17 mouse cellular contexts compared by ENCODE assay signal in the genomic region with DNA sequence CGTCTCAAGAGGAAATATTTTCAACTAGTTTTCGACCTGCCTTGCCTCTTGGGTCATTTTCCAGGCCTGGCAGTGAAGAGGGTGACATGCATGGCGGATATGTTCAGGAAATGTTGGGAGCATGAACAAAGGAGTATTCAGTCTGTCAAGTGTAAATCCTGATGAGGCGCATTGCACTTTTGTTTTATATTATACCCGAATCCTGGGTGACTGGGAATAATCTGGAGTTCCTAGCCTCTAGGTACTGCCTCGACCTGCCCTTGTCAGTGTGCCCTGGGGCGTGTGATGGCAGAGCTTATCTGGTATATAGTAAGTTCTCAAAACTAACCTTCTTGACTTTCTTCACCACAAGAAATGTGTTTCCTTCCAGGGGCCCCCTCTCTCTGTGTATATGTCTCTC. TPM values are rescaled to one million over a fixed set of nuclear protein-coding genes. Genes with fewer than 3 reads are reported as not detected.
A peak's percentile ranks its signal among the peaks of the same experiment; 100 is the strongest.
DNase-seq lines count a peak whose midpoint lies in the region; ATAC-seq and TF ChIP-seq lines count a peak whose summit lies in the region.
"Had no signal": no experiment of that assay in that cellular context is flagged by ENCODE, and none has a peak within 500 bp of the region (broad histone marks: within the 10 kb centered on the region; RNA-seq: fewer than 3 reads in every experiment).

No protein-coding gene starts in this region.

- 43% methylated on average over 7 of the region's 7 CpGs for WGBS in forebrain, postnatal 0 days
- WGBS in midbrain, embryonic 15.5 days, result 59% methylated on average over 7 of the region's 7 CpGs
- 68% methylated on average over 7 of the region's 7 CpGs for WGBS in lung, adult 2 months

- TF ChIP-seq POLR2A in lung, adult 2 months (IDR thresholded peaks at IDR 0.05; ENCODE audit: borderline replicate concordance, extremely low read depth, low read depth, low read length), result no peak

- H3K4me2 ChIP-seq in forebrain, postnatal 0 days (ENCODE audit: low read depth), result peak overlapping the region; percentile 75
- peak overlapping the region; percentile 71 for H3K4me2 ChIP-seq in midbrain, embryonic 15.5 days

- 0 out of 2 replicates have a peak, but pooled peaks have one; percentile 19 for ATAC-seq in erythroid progenitor cell, adult 5-6 weeks (replicated peaks; ENCODE audit: low FRiP score, poor library complexity, severe bottlenecking)
- ATAC-seq in forebrain, postnatal 0 days, result no peak
- no peak for ATAC-seq in midbrain, embryonic 15.5 days (replicated peaks)

- no peaks in the 10 kb centered on the region for H3K9me3 ChIP-seq in forebrain, postnatal 0 days (ENCODE audit: low read length)
- H3K9me3 ChIP-seq in midbrain, embryonic 15.5 days, result no peaks in the 10 kb centered on the region
- H3K9me3 ChIP-seq: lung, embryonic 15.5 days; megakaryocyte, embryonic 14.5 days; stomach, embryonic 15.5 days had no signal

- H3K27me3 ChIP-seq in forebrain, postnatal 0 days (ENCODE audit: insufficient read depth, low read length), result no peaks in the 10 kb centered on the region
- H3K27me3 ChIP-seq in midbrain, embryonic 15.5 days (replicated peaks), result no peaks in the 10 kb centered on the region
- H3K27me3 ChIP-seq: lung, embryonic 15.5 days; stomach, embryonic 15.5 days had no signal

- H3K9ac ChIP-seq in forebrain, postnatal 0 days, result no peak overlapping the region
- H3K9ac ChIP-seq in midbrain, embryonic 15.5 days, result peak overlapping the region; percentile 92; the same call in 1 of the 2 replicates
- H3K9ac ChIP-seq: lung, embryonic 15.5 days; stomach, embryonic 15.5 days had no signal

- TF ChIP-seq CTCF in layer of hippocampus, adult 2 months (conservative IDR thresholded peaks at IDR 0.05), result no peak
- no peak for TF ChIP-seq CTCF in forebrain, postnatal 0 days (IDR thresholded peaks at IDR 0.05; ENCODE audit: low read depth)
- no peak for TF ChIP-seq CTCF in lung, adult 2 months (IDR thresholded peaks at IDR 0.05; ENCODE audit: insufficient read depth, low read length)

- peaks cover 18% of the 10 kb centered on the region for H3K4me1 ChIP-seq in forebrain, postnatal 0 days (ENCODE audit: insufficient read depth)
- H3K4me1 ChIP-seq in midbrain, embryonic 15.5 days, result peaks cover 37% of the 10 kb centered on the region
- H3K4me1 ChIP-seq in lung, adult 2 months (ENCODE audit: control insufficient read depth, insufficient read depth, low read length), result no peaks in the 10 kb centered on the region

- peak overlapping the region; percentile 74 for H3K4me3 ChIP-seq in layer of hippocampus, adult 2 months
- peak overlapping the region; percentile 81; the same call in 1 of the 2 replicates for H3K4me3 ChIP-seq in forebrain, postnatal 0 days (ENCODE audit: low read depth, low read length)
- H3K4me3 ChIP-seq in midbrain, embryonic 15.5 days, result peak overlapping the region; percentile 91
- no peak overlapping the region for H3K4me3 ChIP-seq in lung, adult 2 months (replicated peaks; ENCODE audit: extremely low read depth, low read depth, low read length)
- H3K4me3 ChIP-seq: left cerebral cortex, adult 2 months; lung, embryonic 15.5 days; megakaryocyte, embryonic 14.5 days had no signal

- no peaks in the 10 kb centered on the region for H3K36me3 ChIP-seq in forebrain, postnatal 0 days (ENCODE audit: insufficient read depth)
- H3K36me3 ChIP-seq in midbrain, embryonic 15.5 days (replicated peaks), result no peaks in the 10 kb centered on the region
- H3K36me3 ChIP-seq: lung, embryonic 15.5 days; stomach, embryonic 15.5 days had no signal

- DNase-seq in layer of hippocampus, adult 2 months (ENCODE audit: low spot score in 2 of 2), result no peak
- DNase-seq in layer of hippocampus, adult 9-10 months (ENCODE audit: low spot score), result no peak
- no peak for DNase-seq in forebrain, postnatal 0 days
- no peak for DNase-seq in spleen, postnatal 36 days (ENCODE audit: low spot score in 2 of 2)
- no peak for DNase-seq in lung, adult 2 months
- DNase-seq in kidney, postnatal 10 days, result no peak
- DNase-seq: cerebellum, adult 11 months; cerebellum, postnatal 25 days; gastrocnemius, postnatal 25 days; heart, postnatal 4 days; kidney, adult 8-10 months had no signal

- H3K27ac ChIP-seq in layer of hippocampus, adult 2 months, result peak overlapping the region; percentile 84
- H3K27ac ChIP-seq in forebrain, postnatal 0 days (ENCODE audit: low read depth, low read length), result no peak overlapping the region
- no peak overlapping the region for H3K27ac ChIP-seq in midbrain, embryonic 15.5 days
- H3K27ac ChIP-seq: left cerebral cortex, adult 2 months; lung, embryonic 15.5 days; stomach, embryonic 15.5 days had no signal

RNA-seq across cellular contexts. Expression of a gene that starts 11.5 kb away (rescaled TPM):
- 10 to 100 TPM; 69.0 to 71.6 TPM for total RNA-seq in layer of hippocampus, adult 2 months (2021)
- not detected in 2 replicates for total RNA-seq in erythroid progenitor cell, adult 5-6 weeks (2015; ENCODE audit: low replicate concordance)
- 0.26 TPM in 1 of 2 replicates, not detected in the other for total RNA-seq in erythroid progenitor cell, adult 5-6 weeks (2017; ENCODE audit: low replicate concordance)
- total RNA-seq in forebrain, postnatal 0 days (2014; rRNA removed), result 40.9 and 51.0 TPM in 2 replicates
- 2.5 and 2.8 TPM in 2 replicates for polyA plus RNA-seq in forebrain, postnatal 0 days (2015; fragmentation: Nextera tagmentation; extraction: Ambion mirVana)
- 4.4 and 4.5 TPM in 2 replicates for polyA plus RNA-seq in midbrain, embryonic 15.5 days (2015; fragmentation: Nextera tagmentation; extraction: Ambion mirVana)
- 2.8 and 3.0 TPM in 2 replicates for polyA plus RNA-seq in lung, adult 2 months (2012; rRNA removed)

RNA-seq across cellular contexts. Expression of a gene that starts 47.3 kb away (rescaled TPM):
- 10 to 100 TPM; 65.2 to 67.7 TPM for total RNA-seq in layer of hippocampus, adult 2 months (2021)
- total RNA-seq in erythroid progenitor cell, adult 5-6 weeks (2015; ENCODE audit: low replicate concordance), result 23.8 and 31.9 TPM in 2 replicates
- 27.5 and 53.9 TPM in 2 replicates for total RNA-seq in erythroid progenitor cell, adult 5-6 weeks (2017; ENCODE audit: low replicate concordance)
- 52.4 and 54.8 TPM in 2 replicates for total RNA-seq in forebrain, postnatal 0 days (2014; rRNA removed)
- 151 and 152 TPM in 2 replicates for polyA plus RNA-seq in forebrain, postnatal 0 days (2015; fragmentation: Nextera tagmentation; extraction: Ambion mirVana)
- 150 and 153 TPM in 2 replicates for polyA plus RNA-seq in midbrain, embryonic 15.5 days (2015; fragmentation: Nextera tagmentation; extraction: Ambion mirVana)
- polyA plus RNA-seq in lung, adult 2 months (2012; rRNA removed), result 16.3 and 21.2 TPM in 2 replicates

Comparison
In these comparisons a context has a peak if more than half of its experiments do, and no peak if none do; other contexts are left out.
1. RNA of a gene that starts 11.5 kb away (total RNA-seq): 69.0 to 71.6 TPM in layer of hippocampus, adult 2 months and 40.9 to 51.0 TPM in forebrain, postnatal 0 days; 0.26 TPM in erythroid progenitor cell, adult 5-6 weeks; every median in the first group is over 10 times any median in the second.